ENCODE assay signal across 9 mouse cellular contexts in genomic region chr10:93485055-93485691, GRCm38 (mm10). TPM values are rescaled to one million over a fixed set of nuclear protein-coding genes. Genes with fewer than 3 reads are reported as not detected.
DNase-seq lines count a peak whose midpoint lies in the region; ATAC-seq and TF ChIP-seq lines count a peak whose summit lies in the region.
"Had no signal": no experiment of that assay in that cellular context is flagged by ENCODE, and none has a peak within 500 bp of the region (broad histone marks: within the 10 kb centered on the region; RNA-seq: fewer than 3 reads in every experiment).

No protein-coding gene starts in this region.

- no peak overlapping the region for H3K4me3 ChIP-seq in testis, adult 2 months (ENCODE audit: control insufficient read depth, low read depth, low read length)
- no peak overlapping the region for H3K4me3 ChIP-seq in embryonic facial prominence, embryonic 14.5 days (ENCODE audit: low read depth, low read length)
- no peak overlapping the region for H3K4me3 ChIP-seq in kidney, postnatal 0 days (replicated peaks; ENCODE audit: low read depth, low read length)

- H3K9me3 ChIP-seq in embryonic facial prominence, embryonic 14.5 days (ENCODE audit: control insufficient read depth, low read length), result no peaks in the 10 kb centered on the region
- no peaks in the 10 kb centered on the region for H3K9me3 ChIP-seq in kidney, postnatal 0 days (replicated peaks; ENCODE audit: low read length)

- TF ChIP-seq CTCF in testis, adult 2 months (IDR thresholded peaks at IDR 0.05; ENCODE audit: control insufficient read depth, insufficient read depth, insufficient replicate concordance, low read depth, low read length), result peak; percentile 55; the same call in 1 of the 2 replicates
- peak; percentile 76 for TF ChIP-seq CTCF in kidney, postnatal 0 days (IDR thresholded peaks at IDR 0.05; ENCODE audit: low read depth)

- WGBS in embryonic facial prominence, embryonic 14.5 days, result 85% methylated on average over 8 of the region's 8 CpGs
- 82% methylated on average over 8 of the region's 8 CpGs for WGBS in kidney, postnatal 0 days

- H3K27ac ChIP-seq in testis, adult 2 months (ENCODE audit: control insufficient read depth, insufficient read depth, low read depth, low read length), result no peak overlapping the region
- no peak overlapping the region for H3K27ac ChIP-seq in embryonic facial prominence, embryonic 14.5 days (replicated peaks; ENCODE audit: low read depth, low read length)
- H3K27ac ChIP-seq in kidney, postnatal 0 days, result no peak overlapping the region

- H3K4me1 ChIP-seq in testis, adult 2 months (ENCODE audit: control insufficient read depth, insufficient read depth, low read length), result no peaks in the 10 kb centered on the region
- H3K4me1 ChIP-seq in embryonic facial prominence, embryonic 14.5 days (ENCODE audit: control insufficient read depth, insufficient read depth, low read length), result no peaks in the 10 kb centered on the region
- H3K4me1 ChIP-seq in kidney, postnatal 0 days (replicated peaks; ENCODE audit: insufficient read depth, low read length), result no peaks in the 10 kb centered on the region

- peak; percentile 18 to 32 for DNase-seq in adrenal gland, adult 18-20 months (ENCODE audit: low spot score in 2 of 2)
- no peak for DNase-seq in adrenal gland, adult 8-10 months
- DNase-seq in testis, postnatal 14 days (ENCODE audit: low spot score), result no peak
- DNase-seq in embryonic facial prominence, embryonic 14.5 days (ENCODE audit: low spot score), result no peak
- DNase-seq in kidney, postnatal 0 days (ENCODE audit: low spot score), result peak; percentile 24
- peak; percentile 63 for DNase-seq in lung, postnatal 36 days
- peak; percentile 51 for DNase-seq in thymus, postnatal 25 days

- no peak for TF ChIP-seq POLR2A in testis, adult 2 months (IDR thresholded peaks at IDR 0.05; ENCODE audit: control insufficient read depth, low read depth, low read length)

- no peak overlapping the region for H3K9ac ChIP-seq in embryonic facial prominence, embryonic 14.5 days (ENCODE audit: low read depth, low read length)
- H3K9ac ChIP-seq in kidney, postnatal 0 days (ENCODE audit: low read depth, low read length), result no peak overlapping the region

- H3K27me3 ChIP-seq in testis, adult 2 months (ENCODE audit: control insufficient read depth, insufficient read depth, low read length), result no peaks in the 10 kb centered on the region
- no peaks in the 10 kb centered on the region for H3K27me3 ChIP-seq in embryonic facial prominence, embryonic 14.5 days (replicated peaks; ENCODE audit: control insufficient read depth, insufficient read depth, low read length)
- no peaks in the 10 kb centered on the region for H3K27me3 ChIP-seq in kidney, postnatal 0 days (ENCODE audit: insufficient read depth, low read length)

- no peaks in the 10 kb centered on the region for H3K36me3 ChIP-seq in testis, adult 2 months (ENCODE audit: control insufficient read depth, insufficient read depth, low read length)
- H3K36me3 ChIP-seq in embryonic facial prominence, embryonic 14.5 days (ENCODE audit: control insufficient read depth, insufficient read depth, low read length), result peaks cover 42% of the 10 kb centered on the region
- H3K36me3 ChIP-seq in kidney, postnatal 0 days (ENCODE audit: insufficient read depth, low read length), result peaks cover 38% of the 10 kb centered on the region

- ATAC-seq in embryonic facial prominence, embryonic 14.5 days (ENCODE audit: low read depth), result peak; percentile 54; the same call in 1 of the 2 replicates
- ATAC-seq in kidney, postnatal 0 days (replicated peaks; ENCODE audit: low FRiP score, low read depth), result peak; percentile 67

- H3K4me2 ChIP-seq in embryonic facial prominence, embryonic 14.5 days (ENCODE audit: low read depth, low read length), result no peak overlapping the region
- no peak overlapping the region for H3K4me2 ChIP-seq in kidney, postnatal 0 days (ENCODE audit: low read length)

RNA-seq across cellular contexts. Expression of gene Hal, which starts 3.4 kb away (rescaled TPM):
- total RNA-seq in adrenal gland, adult 18-20 months (2021), result under 1 TPM; 0.26 to 0.56 TPM
- total RNA-seq in adrenal gland, adult 8-10 months (2022), result under 1 TPM; 0.17 to 0.52 (median 0.39) TPM
- polyA plus RNA-seq in testis, adult 2 months (2012; rRNA removed), result 1.3 and 1.6 TPM in 2 replicates
- 0.61 TPM in 1 of 2 replicates, not detected in the other for polyA plus RNA-seq in embryonic facial prominence, embryonic 14.5 days (2014; fragmentation: Nextera tagmentation; extraction: Ambion mirVana)
- polyA plus RNA-seq in kidney, postnatal 0 days (2015; fragmentation: Nextera tagmentation; extraction: Ambion mirVana), result not detected in 2 replicates

RNA-seq across cellular contexts. Expression of gene Lta4h, which starts 32.0 kb away (rescaled TPM):
- total RNA-seq in adrenal gland, adult 18-20 months (2021), result 10 to 100 TPM; 53.0 to 55.9 TPM
- total RNA-seq in adrenal gland, adult 8-10 months (2022), result 10 to 100 TPM; 53.1 to 74.2 (median 65.2) TPM
- 15.6 and 16.8 TPM in 2 replicates for polyA plus RNA-seq in testis, adult 2 months (2012; rRNA removed)
- 172 and 212 TPM in 2 replicates for polyA plus RNA-seq in embryonic facial prominence, embryonic 14.5 days (2014; fragmentation: Nextera tagmentation; extraction: Ambion mirVana)
- 104 and 119 TPM in 2 replicates for polyA plus RNA-seq in kidney, postnatal 0 days (2015; fragmentation: Nextera tagmentation; extraction: Ambion mirVana)

RNA-seq across cellular contexts. Expression of gene Amdhd1, which starts 54.7 kb away (rescaled TPM):
- not detected for total RNA-seq in adrenal gland, adult 18-20 months (2021)
- under 1 TPM in 1 of 4 experiments, not detected in 3; 0.12 TPM for total RNA-seq in adrenal gland, adult 8-10 months (2022)
- 0.07 TPM in 1 of 2 replicates, not detected in the other for polyA plus RNA-seq in testis, adult 2 months (2012; rRNA removed)
- polyA plus RNA-seq in embryonic facial prominence, embryonic 14.5 days (2014; fragmentation: Nextera tagmentation; extraction: Ambion mirVana), result 0.18 and 0.21 TPM in 2 replicates
- 2.8 and 3.5 TPM in 2 replicates for polyA plus RNA-seq in kidney, postnatal 0 days (2015; fragmentation: Nextera tagmentation; extraction: Ambion mirVana)

RNA-seq across cellular contexts. Expression of gene Ccdc38, which starts 55.3 kb away (rescaled TPM):
- not detected for total RNA-seq in adrenal gland, adult 18-20 months (2021)
- under 1 TPM in 1 of 4 experiments, not detected in 3; 0.10 TPM for total RNA-seq in adrenal gland, adult 8-10 months (2022)
- 125 and 137 TPM in 2 replicates for polyA plus RNA-seq in testis, adult 2 months (2012; rRNA removed)
- 0.71 and 0.90 TPM in 2 replicates for polyA plus RNA-seq in embryonic facial prominence, embryonic 14.5 days (2014; fragmentation: Nextera tagmentation; extraction: Ambion mirVana)
- polyA plus RNA-seq in kidney, postnatal 0 days (2015; fragmentation: Nextera tagmentation; extraction: Ambion mirVana), result 0.26 and 0.29 TPM in 2 replicates
- total RNA-seq: layer of hippocampus, postnatal 10 days had no signal

Comparison
In these comparisons a context has a peak if more than half of its experiments do, and no peak if none do; other contexts are left out.
1. DNase-seq: peak in adrenal gland, adult 18-20 months (2 of 2), kidney, postnatal 0 days (single experiment), lung, postnatal 36 days (single experiment) and thymus, postnatal 25 days (single experiment); none in adrenal gland, adult 8-10 months (single experiment), testis, postnatal 14 days (single experiment) and embryonic facial prominence, embryonic 14.5 days (single experiment).